Mouse (Mus musculus): ENCODE results near the gene Gm49355.
"Not testable (repeated sequence)": the region's sequence is repeated elsewhere in the genome, so short reads cannot be mapped to it uniquely, and the experiment has no call there.

Gm49355 gene

DNA sequence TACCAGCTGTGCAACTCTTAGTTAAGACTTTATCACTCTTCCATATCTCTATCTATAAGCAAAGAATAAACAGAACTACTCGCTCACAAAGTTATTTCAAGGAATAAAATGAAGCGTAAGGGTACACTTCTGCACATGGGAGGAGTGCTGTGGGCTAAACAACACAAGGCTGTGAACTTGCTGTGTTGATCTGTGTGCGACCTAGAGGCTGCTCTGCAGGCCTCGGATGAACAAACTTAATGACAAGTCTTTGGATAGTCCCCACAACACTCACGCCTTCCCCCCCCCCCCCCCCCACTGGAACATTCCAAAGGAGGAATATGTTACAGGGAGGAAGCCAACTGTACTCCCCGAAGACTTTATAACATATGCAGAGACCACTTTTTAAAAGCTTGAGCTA is at the start of gene Gm49355:
Gene Gm49355 (plus strand): TSS at position 336 of the 400 bp plus-strand sequence.
- DNase-seq, result no peak

DNA sequence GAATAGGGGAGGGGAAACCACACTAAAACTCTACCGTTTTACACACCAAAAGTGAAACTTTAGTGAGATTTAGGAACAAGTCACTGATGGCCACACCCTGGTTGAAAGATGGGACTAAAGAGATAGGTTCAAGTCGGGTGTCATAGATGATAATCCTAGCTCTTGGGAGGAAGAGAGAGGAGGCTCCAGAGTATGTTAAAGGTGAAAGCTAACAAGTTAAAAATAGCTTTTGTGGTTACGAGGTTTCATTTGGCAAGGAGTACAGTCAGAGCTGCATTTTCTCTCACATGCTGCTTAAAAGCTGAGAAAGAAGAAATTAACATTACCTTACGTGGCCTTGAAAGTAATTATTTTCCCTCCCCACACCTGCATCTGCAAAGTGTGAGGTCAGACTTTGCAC is 40.0 kb upstream of the Gm49355 start:
- no peak for DNase-seq

GRCm38 (mm10) chr14:12276031-12276430 is 7.7 kb upstream of the Gm49355 start:
- DNase-seq, result no peak

DNA sequence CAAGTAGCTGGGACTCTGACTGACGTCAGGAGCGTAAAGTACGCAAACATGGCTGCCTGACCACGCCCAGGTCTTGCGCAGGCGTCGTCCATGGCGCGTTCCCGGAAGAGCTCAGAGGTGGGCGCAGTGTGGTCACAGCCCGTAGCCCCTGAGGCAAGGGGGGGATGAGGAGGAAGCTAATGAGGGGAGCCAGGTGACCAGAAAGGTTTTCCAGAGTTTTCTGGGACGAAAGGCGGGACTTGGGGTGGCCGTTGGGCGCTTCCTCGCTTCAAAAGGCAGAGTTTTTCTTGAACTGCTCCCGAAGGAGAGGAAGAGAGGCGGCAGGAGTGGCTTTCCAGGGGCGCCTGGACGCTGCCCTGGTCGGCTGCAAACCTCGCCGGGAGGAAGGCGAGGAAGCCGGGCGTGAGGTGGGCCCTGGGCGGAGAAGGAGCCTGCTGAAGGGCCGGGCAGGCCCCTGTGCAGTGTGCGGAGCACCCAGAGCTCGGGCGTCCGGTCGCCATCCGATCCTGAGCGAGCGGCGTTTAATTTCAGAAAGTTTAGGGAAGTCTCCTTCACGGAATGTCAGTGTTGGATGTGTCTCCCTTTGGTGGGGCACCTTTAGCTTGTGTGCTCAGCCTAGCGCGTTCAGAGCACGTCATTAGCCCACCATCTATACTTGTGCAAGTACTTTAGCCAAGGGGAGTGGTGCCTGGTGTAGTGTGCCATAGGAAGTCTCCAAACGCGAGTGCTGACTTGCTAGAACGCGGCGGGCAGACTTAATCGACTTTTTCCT is 551 bp downstream of the Gm49355 start, which contains the start of gene 3830406C13Rik:
Gene 3830406C13Rik (plus strand): TSS at position 33 of the 772 bp plus-strand sequence.
- DNase-seq, result peak; percentile 92

DNA sequence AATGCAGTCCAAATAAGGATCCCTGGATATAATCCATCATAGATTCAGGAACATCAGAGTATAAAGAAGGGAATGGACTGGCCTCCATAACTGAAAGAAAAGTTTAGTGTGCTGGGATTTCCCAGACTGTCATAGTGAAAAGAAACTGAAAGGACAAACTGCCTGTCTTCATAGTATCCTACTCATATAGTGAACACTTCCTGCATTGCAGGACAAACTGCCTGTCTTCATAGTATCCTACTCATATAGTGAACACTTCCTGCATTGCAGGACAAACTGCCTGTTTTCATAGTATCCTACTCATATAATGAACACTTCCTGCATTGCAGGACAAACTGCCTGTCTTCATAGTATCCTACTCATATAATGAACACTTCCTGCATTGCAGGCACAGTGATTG is 6.0 kb downstream of the Gm49355 start:
- not testable (repeated sequence) for DNase-seq

DNA sequence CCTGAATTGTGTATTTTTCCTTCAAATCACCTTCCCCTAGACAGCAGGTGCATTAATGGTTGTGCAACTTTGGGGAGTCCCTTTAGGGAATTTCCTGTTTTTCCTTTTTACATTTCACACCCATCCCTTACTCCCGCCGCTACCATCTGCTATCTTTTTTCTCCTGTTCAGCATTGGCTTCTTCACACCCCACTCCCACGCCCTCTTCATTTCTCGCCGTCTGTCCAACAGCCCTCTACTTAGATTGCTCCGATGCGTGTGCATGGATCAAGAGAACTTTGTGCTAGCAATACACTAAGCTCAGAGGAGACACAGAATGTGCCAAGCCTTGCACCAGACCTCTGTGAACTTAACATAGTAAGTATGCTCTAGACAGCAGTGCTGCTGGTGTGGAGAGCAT is 12.6 kb downstream of the Gm49355 start:
- DNase-seq, result peak; percentile 89

DNA sequence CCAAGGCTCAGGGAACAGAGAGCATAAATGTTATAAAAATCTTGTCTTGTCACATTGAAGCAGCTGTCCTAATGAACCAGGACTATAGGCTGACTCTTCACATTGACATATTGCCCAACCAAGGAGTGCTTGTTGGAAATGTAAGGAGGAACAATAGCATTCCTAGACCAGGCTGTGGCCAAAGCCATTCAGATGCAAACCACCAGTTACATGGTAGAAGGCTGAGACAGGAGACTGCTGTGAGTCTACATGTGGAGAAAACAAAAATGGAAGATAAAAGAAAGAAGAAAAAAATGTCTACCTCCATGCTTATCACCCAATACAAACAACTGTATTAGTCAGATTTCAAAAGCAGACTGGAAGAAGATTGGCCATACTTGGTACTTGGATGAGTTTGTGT is 15.4 kb downstream of the Gm49355 start:
- no peak for DNase-seq

- DNase-seq, result no peak
Measured at GRCm38 (mm10) chr14:12299654-12300053, 15.9 kb downstream of the Gm49355 start.

DNA sequence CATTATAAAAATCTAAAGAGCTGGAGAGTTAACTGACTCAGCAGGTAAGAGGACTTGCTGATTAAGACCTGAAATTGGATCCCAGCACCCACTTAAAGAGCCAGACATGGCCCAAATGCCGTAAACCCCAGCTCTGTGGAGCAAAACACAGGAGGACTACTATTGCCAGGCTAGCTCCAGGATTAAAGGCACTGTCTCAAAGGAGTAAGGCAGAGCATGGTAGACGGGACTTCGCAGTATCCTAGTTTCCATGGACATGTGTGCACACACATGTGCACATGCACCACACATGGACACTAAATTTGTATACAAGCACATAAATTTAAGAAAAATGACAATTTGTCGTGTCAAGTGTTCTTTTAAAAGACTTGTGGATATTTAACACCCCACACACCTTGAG is 16.5 kb downstream of the Gm49355 start:
- DNase-seq, result no peak

- peak; percentile 11 for DNase-seq
Measured at GRCm38 (mm10) chr14:12300677-12301076, 16.9 kb downstream of the Gm49355 start.

- DNase-seq, result no peak
Measured at GRCm38 (mm10) chr14:12303106-12303505, 19.3 kb downstream of the Gm49355 start.

DNA sequence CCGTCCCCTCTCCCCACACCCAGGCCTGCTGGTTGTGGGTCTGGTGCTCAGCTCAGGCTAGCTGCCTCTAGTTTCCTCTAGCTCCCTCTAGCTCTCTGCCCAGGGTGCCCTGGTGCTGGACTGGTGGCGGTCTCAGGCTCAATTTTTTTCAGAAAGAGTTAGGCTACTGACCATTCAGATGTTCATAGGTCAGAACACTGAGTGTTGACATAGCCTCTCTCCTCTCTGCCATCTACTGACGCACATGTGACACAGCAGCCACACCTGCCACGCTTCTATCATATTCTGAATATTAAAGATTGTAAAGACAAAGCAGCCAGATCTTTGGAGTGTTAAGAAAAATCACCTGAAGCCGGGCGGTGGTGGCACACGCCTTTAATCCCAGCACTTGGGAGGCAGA is 49.8 kb downstream of the Gm49355 start:
- no peak for DNase-seq

GRCm38 (mm10) chr14:12334925-12335324 is 51.1 kb downstream of the Gm49355 start:
- no peak for DNase-seq

GRCm38 (mm10) chr14:12337421-12337997 is 53.7 kb downstream of the Gm49355 start:
- DNase-seq, result peak; percentile 37

GRCm38 (mm10) chr14:12337998-12338809 is 54.4 kb downstream of the Gm49355 start:
- DNase-seq, result no peak

- DNase-seq, result no peak
Measured at GRCm38 (mm10) chr14:12338811-12339565, 55.2 kb downstream of the Gm49355 start.

- DNase-seq, result no peak
Measured at GRCm38 (mm10) chr14:12340238-12341074, 56.7 kb downstream of the Gm49355 start.

- DNase-seq, result no peak
Measured at GRCm38 (mm10) chr14:12341075-12341788, 57.5 kb downstream of the Gm49355 start.

GRCm38 (mm10) chr14:12341789-12342457 is 58.1 kb downstream of the Gm49355 start:
- no peak for DNase-seq

- no peak for DNase-seq
Measured at GRCm38 (mm10) chr14:12342458-12343131, 58.8 kb downstream of the Gm49355 start.

Measured in right cerebral cortex, adult 18-20 months (tissue).